Mouse (Mus musculus): ENCODE results near the gene Tma16.

Gene Tma16

DNA sequence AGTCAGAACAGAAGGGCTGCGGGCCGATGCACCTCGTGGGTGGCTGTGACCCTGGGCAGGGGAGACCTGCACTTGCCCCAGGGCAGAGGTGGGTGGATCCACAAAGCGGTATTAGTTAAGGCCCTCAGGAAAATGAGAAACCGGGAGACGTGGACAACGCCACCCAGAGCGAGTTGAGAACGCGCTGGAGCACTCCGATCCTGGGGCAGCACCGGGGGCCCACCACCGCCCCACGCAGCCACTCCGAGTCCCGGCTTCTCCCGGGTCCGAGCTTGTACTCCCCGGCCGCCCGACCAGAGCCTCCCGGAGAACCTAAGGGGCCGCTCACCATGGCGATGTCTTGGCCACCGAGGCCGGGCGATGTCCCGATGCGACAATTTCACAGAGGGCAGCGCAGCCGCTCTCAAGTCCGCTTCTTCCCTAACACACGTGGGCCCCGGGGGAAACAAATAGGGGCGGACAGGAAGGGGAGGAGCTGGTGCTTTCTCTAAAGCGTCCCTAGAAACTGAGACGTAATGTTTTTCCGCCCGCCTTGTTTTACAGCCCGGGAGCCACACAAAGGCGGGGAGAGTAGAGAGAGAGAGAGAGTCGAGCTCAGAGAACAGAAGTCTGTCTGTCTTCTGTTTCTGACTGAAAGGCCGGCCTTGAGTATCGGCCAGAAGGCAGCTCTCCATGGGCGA is at the start of gene Tma16:
Gene Tma16, minus strand, starts transcription at position 447 of the 680 bp plus-strand sequence.
- in situ Hi-C loops (cut with MboI, MseI): loop anchor here (10.0 kb wide), 1 partner anchor 379 kb away; the partner anchor contains the start of gene Naf1

DNA sequence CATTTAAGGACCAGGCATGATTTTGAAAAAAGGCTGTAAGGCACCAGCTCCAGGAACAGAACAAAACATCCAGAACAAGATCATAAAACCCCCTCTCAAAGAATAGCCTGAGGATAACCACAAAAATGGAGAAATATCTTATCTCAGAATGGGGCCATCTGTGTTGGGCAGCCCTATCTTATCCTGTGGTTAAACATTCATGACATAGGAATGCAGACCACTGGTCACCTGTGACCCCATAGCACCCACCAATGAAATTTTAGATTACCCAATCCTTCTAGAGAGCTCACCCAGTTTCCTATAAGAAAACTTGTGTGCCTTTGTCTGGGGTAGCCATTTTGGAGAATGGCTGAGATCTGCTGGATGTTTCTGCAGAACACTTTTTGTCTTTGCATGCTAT is 34.2 kb upstream of the Tma16 start:
- in situ Hi-C loops (cut with MboI, MseI): no loop called here

DNA sequence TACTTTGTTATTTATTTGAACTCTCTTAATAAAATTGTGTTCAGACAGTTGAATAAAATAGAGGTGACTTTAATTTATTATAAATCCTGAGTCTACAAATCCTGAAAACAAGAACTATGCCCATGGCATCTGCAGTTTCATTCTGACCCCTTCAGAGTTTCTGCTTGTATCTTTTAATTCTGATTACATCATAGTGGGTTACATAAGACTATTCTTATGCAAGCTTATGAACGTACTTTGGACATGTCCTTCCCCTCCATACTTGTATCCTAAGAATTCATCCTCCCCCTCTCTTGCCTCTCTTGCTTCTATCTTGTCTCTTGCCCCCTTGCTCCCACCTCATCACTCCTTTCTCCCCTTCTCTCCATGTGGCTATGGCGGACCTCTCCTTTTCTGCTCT is 32.8 kb upstream of the Tma16 start:
- in situ Hi-C loops (cut with MboI, MseI): no loop called here

DNA sequence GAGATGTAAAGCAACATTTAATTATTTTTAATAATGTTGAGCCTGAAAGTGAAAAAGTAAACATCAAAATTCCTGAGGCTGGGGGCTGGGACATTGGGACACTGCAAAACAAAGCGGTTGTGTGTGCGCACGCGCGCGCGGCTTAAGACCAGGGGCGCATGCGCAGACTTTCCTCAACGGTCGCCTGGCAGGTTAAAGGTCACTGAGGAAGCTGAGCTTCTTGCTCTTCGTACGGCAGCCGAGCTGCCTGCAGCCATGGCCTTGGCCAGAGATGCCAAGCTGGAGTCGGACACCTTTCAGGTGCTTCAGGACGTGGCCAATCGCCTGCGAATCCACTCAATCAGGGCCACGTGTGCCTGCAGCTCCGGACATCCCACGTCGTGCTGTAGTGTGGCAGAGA is 25.2 kb upstream of the Tma16 start, which contains the start of gene Tktl2:
Gene Tktl2, plus strand, starts transcription at position 220 of the 400 bp plus-strand sequence.
- in situ Hi-C loops (cut with MboI, MseI): no loop called here

DNA sequence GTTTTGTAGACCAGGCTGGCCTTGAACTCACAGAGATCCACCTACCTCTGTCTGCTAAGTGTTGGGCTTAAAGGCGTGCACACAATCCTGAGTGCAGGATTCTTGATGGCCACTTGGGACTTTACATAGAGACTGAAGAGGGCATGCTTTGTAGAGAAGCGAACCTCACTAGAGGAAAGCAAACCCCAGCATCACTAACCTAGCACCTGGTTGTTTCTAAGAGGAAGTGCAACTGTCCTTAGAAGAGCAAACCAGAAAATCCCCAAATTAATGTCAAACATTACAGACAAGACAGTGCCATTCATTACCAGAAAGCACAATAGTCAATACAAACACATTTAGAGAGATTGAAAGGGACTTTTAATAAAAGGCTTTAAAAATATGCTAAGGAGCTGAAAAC is 17.1 kb upstream of the Tma16 start:
- in situ Hi-C loops (cut with MboI, MseI): loop anchor here (5.0 kb wide), 1 partner anchor 61 kb away; no protein-coding TSS in a partner anchor

DNA sequence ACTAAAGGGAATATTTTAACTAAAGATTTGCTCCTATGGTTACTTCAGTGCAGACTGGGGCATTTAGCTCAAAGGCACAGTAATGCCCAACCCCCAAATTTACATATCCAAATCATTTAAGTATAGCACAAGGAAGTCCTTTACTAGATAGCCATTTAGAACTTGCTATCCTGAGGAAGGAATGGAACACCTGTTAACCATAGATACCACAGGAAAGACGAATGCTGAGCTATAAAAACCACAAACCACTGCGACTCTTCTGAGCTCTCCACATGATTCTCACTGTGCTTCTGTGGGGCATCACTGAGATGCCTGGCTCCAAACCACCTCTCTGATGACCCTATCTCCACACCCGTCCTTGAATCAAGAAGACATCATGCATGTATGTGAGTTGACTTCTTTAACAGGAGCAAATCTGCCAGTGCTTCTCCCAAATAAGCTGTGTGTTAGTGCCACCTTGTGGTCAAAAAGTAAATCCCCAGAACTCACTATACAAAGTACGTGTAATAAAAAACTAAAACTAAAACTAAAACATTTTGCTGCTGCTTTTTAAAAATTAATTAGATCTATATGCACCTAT is 10.8 kb upstream of the Tma16 start:
- in situ Hi-C loops (cut with MboI, MseI): no loop called here

DNA sequence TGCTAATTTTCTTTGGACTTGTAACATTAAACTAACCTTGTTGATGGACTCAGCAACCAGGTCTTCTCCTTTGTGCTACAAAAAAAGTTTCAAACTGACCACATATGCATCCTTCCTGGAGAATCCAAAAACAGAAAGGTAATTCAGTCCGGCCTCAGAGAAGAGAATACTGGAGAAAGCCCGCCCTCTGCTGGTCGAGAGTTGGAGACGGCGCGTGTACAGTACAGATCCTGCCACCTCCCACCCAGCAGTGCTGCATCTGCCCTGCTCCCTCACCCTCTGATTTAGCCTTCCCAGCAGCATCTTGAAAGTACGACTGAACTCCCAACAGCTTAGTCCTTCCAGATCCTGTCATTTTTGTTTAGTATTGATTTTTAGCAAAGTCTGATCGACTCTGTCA is 9.4 kb upstream of the Tma16 start:
- in situ Hi-C loops (cut with MboI, MseI): no loop called here

DNA sequence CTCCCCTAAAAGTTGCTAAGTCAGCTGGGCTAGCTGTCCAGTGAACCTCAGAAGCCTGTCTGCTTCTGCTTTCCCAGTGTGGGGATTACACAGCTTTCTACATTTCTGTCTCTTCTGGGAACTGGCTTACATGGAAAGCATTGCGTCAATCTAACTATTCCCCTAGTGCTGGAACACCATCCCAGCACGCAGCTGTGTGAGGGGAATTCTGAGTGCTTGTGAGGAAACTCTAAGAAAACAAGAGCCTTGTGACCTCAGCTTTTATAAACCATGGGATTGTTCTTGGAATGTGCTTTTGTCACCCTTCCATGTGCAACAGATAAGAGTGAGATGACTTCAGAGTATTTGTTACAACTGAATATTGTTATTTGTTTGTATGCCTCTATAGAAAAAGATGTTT is 8.2 kb upstream of the Tma16 start:
- in situ Hi-C loops (cut with MboI, MseI): no loop called here

DNA sequence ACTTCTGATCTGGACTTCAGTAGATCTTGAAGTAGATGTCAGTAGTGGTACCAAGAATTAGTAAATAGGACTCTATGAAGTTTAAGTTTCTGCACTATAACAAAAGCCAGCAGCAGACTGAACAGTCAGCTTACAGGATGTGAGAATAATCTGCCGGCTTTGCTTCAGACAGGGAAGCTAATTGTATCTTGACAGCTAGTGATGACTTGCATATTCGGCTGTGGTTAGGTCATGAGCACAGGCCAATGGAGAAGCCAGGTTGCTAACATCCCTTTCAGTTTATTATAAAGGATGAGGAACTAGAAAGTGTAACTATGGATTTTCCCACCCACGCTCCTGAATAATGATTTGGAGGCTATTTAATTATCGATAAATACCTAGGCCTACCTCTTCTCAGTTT is 4.3 kb upstream of the Tma16 start:
- in situ Hi-C loops (cut with MboI, MseI): no loop called here

DNA sequence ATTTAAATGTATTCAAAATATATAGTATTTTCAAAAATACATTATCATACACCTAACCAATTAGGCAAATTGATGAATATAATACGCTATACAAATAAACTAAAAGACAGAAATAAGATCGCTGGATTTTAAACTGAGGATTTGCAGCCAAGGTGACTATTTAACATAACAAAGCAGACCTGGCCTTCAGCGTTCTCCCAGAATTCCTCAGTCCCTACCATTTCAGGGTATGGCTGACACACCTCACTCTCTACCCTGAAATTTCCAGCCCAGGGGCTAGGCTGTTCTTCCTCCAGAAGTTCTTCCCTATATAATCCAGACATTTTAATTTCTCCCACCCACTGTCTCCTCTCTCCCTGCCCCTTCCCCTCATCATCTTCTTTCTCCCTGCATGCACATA is 2.2 kb upstream of the Tma16 start:
- in situ Hi-C loops (cut with MboI, MseI): loop anchor here (10.0 kb wide), 1 partner anchor 376 kb away; the partner anchor contains the start of gene Naf1

DNA sequence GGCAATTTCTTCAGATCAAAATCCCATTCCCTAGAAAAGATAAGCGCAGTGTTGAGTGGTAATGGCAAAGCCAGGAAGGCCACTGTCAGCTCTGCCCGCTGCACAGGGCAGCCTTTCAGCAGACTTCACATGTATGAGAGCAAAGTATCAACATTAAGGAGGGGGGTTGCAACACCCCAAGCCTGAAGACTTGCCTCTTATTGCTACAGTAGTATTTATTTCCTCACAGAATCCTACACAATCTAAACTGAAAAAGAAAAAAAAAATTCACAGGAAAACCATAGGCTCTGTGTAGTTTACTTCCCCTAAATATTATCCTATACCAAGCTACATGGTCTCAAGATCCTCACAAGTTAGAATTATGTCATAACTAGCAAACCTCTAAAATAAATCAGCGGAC is 9.4 kb downstream of the Tma16 start:
- in situ Hi-C loops (cut with MboI, MseI): no loop called here

DNA sequence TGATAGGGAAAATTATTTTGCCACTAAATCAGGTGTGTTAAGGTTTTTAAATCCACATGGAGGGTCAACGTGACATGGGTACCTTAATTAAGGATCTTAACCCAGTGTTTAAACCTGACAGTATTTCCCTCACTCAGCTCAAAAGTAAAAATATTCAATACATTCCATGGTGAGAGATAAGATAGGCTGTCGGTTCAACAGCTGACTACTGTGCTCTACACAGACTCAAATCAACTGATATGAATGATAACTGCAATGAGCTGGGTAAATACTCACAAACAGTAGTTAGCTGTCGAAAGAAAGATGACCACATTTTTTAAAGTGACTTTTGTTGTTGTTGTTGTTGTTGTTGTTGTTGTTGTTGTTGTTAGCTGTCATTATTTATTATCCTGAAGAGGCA is 16.5 kb downstream of the Tma16 start:
- in situ Hi-C loops (cut with MboI, MseI): loop anchor here (5.0 kb wide), 1 partner anchor 1753 kb away; no protein-coding TSS in a partner anchor

DNA sequence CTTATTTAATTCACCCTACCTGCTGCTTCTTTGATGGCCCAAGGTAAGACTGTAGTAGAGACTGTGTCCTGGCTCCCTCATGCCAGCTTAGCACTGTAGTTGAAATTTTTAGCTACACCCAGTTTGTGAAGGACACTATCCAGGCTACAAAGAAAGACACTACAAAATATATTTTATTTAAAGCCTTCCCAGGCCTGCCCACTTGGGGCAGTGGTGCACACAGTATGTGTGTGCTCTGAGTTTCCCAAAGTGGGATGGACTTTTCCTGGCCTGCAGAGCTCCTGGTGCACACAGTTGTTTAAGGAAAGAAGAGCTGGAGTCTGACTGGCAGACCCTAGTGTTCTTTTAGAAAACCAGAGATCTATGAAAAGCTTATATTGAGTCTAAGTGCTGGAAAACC is 29.3 kb downstream of the Tma16 start:
- in situ Hi-C loops (cut with MboI, MseI): loop anchor here (5.0 kb wide), 1 partner anchor 950 kb away; no protein-coding TSS in a partner anchor

DNA sequence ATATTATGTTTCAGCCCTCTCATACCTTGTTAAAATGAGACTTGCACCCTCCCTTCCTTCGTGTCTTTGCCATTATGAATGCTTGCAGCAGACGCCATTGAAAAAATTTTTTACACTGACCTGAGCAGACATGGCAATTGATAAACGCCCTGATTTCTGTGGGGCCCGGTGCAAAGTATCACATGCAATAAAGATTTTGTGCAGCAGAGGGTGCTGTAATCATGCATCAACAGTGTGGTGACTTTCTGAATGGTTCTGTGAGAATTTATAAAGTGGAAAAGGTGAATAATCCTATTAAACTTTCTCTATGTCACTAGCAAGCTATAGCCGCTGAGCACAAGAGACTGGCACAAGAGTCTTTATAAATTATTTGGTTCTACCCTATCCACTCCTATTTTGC is 35.6 kb downstream of the Tma16 start:
- in situ Hi-C loops (cut with MboI, MseI): no loop called here

DNA sequence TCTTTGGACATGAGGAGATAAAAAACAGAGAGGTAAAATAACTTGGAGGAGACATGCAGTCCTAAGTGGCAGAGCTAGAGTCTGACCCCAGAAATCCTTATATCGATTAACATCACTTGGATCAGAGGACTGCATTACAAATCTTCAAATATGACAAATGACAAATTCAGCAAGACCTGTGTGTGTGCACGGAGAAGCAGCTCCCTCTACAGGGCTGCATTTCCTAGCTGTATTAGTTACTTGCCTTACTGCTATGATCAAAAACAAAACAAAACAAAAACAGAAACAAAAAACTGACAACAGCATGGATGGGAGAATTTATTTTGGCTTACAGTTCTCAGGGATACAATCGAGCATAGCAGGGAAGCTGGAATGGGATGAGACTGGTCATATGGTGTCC is 41.0 kb downstream of the Tma16 start:
- in situ Hi-C loops (cut with MboI, MseI): loop anchor here (25.0 kb wide), 1 partner anchor 1433 kb away; the partner anchor contains the start of genes Trim60 and Trim61

DNA sequence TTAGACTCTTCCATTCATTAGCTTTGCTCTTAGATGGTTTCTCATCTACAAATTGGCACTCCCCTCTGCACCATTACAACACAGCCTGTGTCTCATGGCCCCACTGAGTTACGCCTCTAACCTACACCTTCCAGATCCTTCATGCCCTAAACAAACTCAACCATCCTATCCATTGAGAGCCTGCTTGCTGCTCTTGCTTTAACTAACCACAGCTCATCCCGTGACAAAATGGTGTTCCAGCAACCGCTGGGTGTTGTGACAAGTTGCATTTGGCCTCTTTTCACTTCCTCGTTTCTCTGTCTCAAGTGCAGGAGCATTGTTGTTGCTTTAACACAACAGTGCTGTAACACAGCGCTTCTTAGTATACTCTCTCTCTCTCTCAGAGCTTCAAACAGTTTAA is 42.2 kb downstream of the Tma16 start:
- in situ Hi-C loops (cut with MboI, MseI): loop anchor here (5.0 to 25.0 kb wide), 2 partner anchors 58 to 1432 kb away; partner anchors contain the start of genes Trim60 and Trim61

DNA sequence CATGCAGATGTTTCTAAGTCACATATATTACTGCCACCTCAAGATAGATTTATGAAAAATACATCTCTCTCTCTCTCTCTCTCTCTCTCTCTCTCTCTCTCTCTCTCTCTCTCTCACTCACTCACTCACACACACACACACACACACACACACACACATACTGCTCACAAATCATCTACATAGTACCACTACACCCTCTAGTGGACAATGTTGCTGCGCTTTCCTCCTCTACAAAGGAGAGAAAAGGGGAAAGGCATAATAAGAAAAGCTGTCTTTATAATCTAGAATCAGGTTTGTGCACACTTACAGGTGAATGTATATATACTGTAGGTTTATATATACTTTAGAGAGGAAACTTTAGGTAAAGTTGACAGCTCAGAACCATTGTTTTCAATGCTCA is 43.6 kb downstream of the Tma16 start:
- in situ Hi-C loops (cut with MboI, MseI): loop anchor here (5.0 to 25.0 kb wide), 2 partner anchors 60 to 1430 kb away; partner anchors contain the start of genes Trim60 and Trim61

DNA sequence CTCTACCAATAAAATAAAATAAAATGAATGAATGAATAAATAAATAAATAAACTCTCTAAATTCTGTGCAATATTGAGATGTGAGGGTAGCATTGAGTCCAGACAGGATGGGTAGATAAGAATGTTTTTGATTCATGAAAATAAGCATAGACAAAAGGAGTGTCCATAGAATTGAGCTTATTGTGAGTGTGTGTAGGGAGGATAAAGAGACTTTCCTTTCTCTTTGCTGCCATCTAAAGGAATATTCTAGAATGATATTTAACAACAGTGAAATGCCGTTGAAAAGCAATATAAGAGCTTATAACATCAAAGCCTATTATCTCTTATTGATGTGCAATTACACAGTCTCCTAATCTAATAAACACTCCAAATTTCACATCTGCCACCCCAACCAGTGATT is 45.2 kb downstream of the Tma16 start:
- in situ Hi-C loops (cut with MboI, MseI): loop anchor here (5.0 to 25.0 kb wide), 2 partner anchors 61 to 1429 kb away; partner anchors contain the start of genes Trim60 and Trim61

DNA sequence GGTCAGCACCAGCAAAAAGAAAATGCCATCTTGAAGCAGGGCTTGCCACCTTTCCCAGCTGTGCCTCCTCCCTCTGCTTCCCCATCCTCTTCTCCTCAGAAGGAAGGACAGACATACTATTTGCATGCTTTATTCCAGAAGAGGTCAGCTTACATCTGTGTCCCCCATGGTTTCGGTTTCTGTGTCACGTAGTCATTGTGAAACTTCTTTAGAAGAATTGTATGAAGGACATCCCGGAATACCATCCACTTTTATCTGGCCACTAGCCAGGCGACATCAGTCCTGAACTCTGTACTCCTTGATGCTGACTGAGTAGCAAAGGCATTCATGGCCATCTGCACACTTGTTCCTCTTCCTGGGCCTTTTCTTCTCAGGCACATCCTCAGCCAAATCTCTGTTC is 47.9 kb downstream of the Tma16 start:
- in situ Hi-C loops (cut with MboI, MseI): loop anchor here (25.0 kb wide), 1 partner anchor 1426 kb away; the partner anchor contains the start of genes Trim60 and Trim61

DNA sequence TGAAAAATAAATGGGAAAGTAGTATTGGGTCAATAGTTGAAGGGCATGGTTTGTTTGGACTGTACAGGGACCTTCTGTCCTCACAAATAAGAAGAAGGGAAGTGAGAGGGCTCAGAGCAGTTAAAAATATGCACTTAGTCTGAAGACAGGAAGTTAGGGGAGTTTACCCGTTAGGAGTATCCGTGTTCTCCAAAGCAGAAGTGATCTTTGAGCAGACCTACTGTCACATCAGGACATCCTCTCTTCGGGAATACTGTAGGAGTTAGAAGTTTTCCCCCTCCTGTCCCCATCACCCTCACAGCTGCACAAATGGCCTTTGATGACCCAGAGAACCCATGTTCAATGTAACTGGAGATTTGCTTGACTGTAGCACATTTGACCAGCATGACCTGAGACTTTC is 48.4 kb downstream of the Tma16 start:
- in situ Hi-C loops (cut with MboI, MseI): loop anchor here (25.0 kb wide), 1 partner anchor 1426 kb away; the partner anchor contains the start of genes Trim60 and Trim61

DNA sequence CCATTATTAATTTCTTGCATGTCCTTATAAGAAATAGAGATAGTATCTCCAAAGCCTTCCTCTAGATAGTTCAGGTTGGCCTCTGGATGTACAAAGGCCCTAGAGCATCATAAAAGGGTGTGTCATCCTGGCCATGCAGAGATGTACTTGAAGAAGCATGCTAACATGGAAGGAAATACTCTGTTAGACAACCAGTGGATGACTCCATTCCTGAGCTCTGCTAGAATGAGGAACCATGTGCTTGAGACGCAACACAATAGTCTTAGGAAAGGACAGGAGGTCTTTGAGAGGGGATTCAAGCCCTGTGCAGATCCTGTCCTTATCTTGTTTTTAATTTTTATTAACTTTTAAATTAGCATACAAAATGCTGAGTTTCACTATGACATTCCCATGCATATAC is 49.5 kb downstream of the Tma16 start:
- in situ Hi-C loops (cut with MboI, MseI): loop anchor here (25.0 kb wide), 1 partner anchor 1425 kb away; the partner anchor contains the start of genes Trim60 and Trim61

DNA sequence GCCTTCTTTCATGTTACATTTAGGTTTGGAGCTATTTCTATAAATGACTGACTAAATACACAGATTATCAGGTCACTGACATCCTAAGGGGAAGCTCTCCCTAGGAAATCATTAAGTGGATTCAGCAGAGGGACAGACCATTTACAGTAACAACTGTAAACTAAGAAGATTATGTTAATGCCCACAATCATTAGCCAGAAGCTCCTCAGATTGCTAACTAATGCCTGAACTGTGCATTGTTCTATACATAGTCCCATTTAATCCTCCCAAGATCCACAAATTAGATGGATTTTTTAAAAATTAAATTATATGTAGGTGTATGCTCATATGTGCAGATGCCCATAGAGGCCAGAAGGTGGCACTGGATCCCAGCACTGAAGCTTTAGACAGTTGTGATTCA is 52.8 kb downstream of the Tma16 start:
- in situ Hi-C loops (cut with MboI, MseI): loop anchor here (25.0 kb wide), 1 partner anchor 1421 kb away; the partner anchor contains the start of genes Trim60 and Trim61
